Mouse (Mus musculus): ENCODE data around the gene Srrm4. TPM values are rescaled to one million over a fixed set of nuclear protein-coding genes. Genes with fewer than 3 reads are reported as not detected.
"Not testable (repeated sequence)": the region's sequence is repeated elsewhere in the genome, so short reads cannot be mapped to it uniquely, and the experiment has no call there.

The Srrm4 gene
- total RNA-seq, 2 experiments from 2014 or later = not detected

- no peak for ATAC-seq (replicated peaks; ENCODE audit: low FRiP score, low TSS enrichment, poor library complexity, severe bottlenecking)
Observed at GRCm38 (mm10) chr5:116448409-116449191, 143.0 kb downstream of the Srrm4 start.

GRCm38 (mm10) chr5:116447821-116448350, 143.7 kb downstream of the Srrm4 start:
- ATAC-seq (replicated peaks; ENCODE audit: low FRiP score, low TSS enrichment, poor library complexity, severe bottlenecking) = no peak

- no peak for ATAC-seq (replicated peaks; ENCODE audit: low FRiP score, low TSS enrichment, poor library complexity, severe bottlenecking)
Observed at GRCm38 (mm10) chr5:116446552-116446951, 145.1 kb downstream of the Srrm4 start.

GRCm38 (mm10) chr5:116445634-116446367, 145.8 kb downstream of the Srrm4 start:
- no peak for ATAC-seq (replicated peaks; ENCODE audit: low FRiP score, low TSS enrichment, poor library complexity, severe bottlenecking)

GRCm38 (mm10) chr5:116444517-116444916, 147.1 kb downstream of the Srrm4 start:
- ATAC-seq (replicated peaks; ENCODE audit: low FRiP score, low TSS enrichment, poor library complexity, severe bottlenecking) = no peak

- no peak for ATAC-seq (replicated peaks; ENCODE audit: low FRiP score, low TSS enrichment, poor library complexity, severe bottlenecking)
Observed at GRCm38 (mm10) chr5:116443459-116443940, 148.1 kb downstream of the Srrm4 start.

GRCm38 (mm10) chr5:116442697-116443458, 148.7 kb downstream of the Srrm4 start:
- ATAC-seq (replicated peaks; ENCODE audit: low FRiP score, low TSS enrichment, poor library complexity, severe bottlenecking) = no peak

- ATAC-seq (replicated peaks; ENCODE audit: low FRiP score, low TSS enrichment, poor library complexity, severe bottlenecking) = no peak
Observed at GRCm38 (mm10) chr5:116440251-116440650, 151.4 kb downstream of the Srrm4 start.

GRCm38 (mm10) chr5:116438328-116438727, 153.3 kb downstream of the Srrm4 start:
- no peak for ATAC-seq (replicated peaks; ENCODE audit: low FRiP score, low TSS enrichment, poor library complexity, severe bottlenecking)

- ATAC-seq (replicated peaks; ENCODE audit: low FRiP score, low TSS enrichment, poor library complexity, severe bottlenecking) = no peak
Observed at GRCm38 (mm10) chr5:116436117-116436516, 155.5 kb downstream of the Srrm4 start.

GRCm38 (mm10) chr5:116434976-116435850, 156.4 kb downstream of the Srrm4 start:
- ATAC-seq (replicated peaks; ENCODE audit: low FRiP score, low TSS enrichment, poor library complexity, severe bottlenecking) = no peak

- no peak for ATAC-seq (replicated peaks; ENCODE audit: low FRiP score, low TSS enrichment, poor library complexity, severe bottlenecking)
Observed at GRCm38 (mm10) chr5:116432871-116433270, 158.7 kb downstream of the Srrm4 start.

GRCm38 (mm10) chr5:116426701-116427100, 164.9 kb downstream of the Srrm4 start:
- ATAC-seq (replicated peaks; ENCODE audit: low FRiP score, low TSS enrichment, poor library complexity, severe bottlenecking) = no peak

GRCm38 (mm10) chr5:116425709-116426108, 165.9 kb downstream of the Srrm4 start:
- not testable (repeated sequence) for ATAC-seq (replicated peaks; ENCODE audit: low FRiP score, low TSS enrichment, poor library complexity, severe bottlenecking)

GRCm38 (mm10) chr5:116425273-116425672, 166.3 kb downstream of the Srrm4 start:
- ATAC-seq (replicated peaks; ENCODE audit: low FRiP score, low TSS enrichment, poor library complexity, severe bottlenecking) = no peak

GRCm38 (mm10) chr5:116423746-116424145, 167.9 kb downstream of the Srrm4 start:
- ATAC-seq (replicated peaks; ENCODE audit: low FRiP score, low TSS enrichment, poor library complexity, severe bottlenecking) = no peak

GRCm38 (mm10) chr5:116422699-116423201, 168.9 kb downstream of the Srrm4 start, which contains the start of gene Hspb8:
Gene Hspb8, minus strand, starts transcription at chr5:116422864.
- ATAC-seq (replicated peaks; ENCODE audit: low FRiP score, low TSS enrichment, poor library complexity, severe bottlenecking) = no peak

GRCm38 (mm10) chr5:116421791-116422481, 169.7 kb downstream of the Srrm4 start:
- no peak for ATAC-seq (replicated peaks; ENCODE audit: low FRiP score, low TSS enrichment, poor library complexity, severe bottlenecking)

Measured in megakaryocyte-erythroid progenitor cell, adult 5-6 weeks (primary cell).